ENCODE assay signal across 25 mouse cellular contexts in genomic region chr4:132396251-132396650, GRCm38 (mm10). TPM values are rescaled to one million over a fixed set of nuclear protein-coding genes. Genes with fewer than 3 reads are reported as not detected.
DNase-seq lines count a peak whose midpoint lies in the region; ATAC-seq and TF ChIP-seq lines count a peak whose summit lies in the region.
"Had no signal": no experiment of that assay in that cellular context is flagged by ENCODE, and none has a peak within 500 bp of the region (broad histone marks: within the 10 kb centered on the region; RNA-seq: fewer than 3 reads in every experiment).

No protein-coding gene starts in this region.

- 91% methylated on average over 7 of the region's 7 CpGs for WGBS in heart, postnatal 0 days
- WGBS in liver, embryonic 12.5 days (ENCODE audit: insufficient replicate concordance): 79% methylated on average over 7 of the region's 7 CpGs

- H3K79me2 ChIP-seq in myocyte (ENCODE audit: control insufficient read depth, insufficient read depth): peaks cover 88% of the 10 kb centered on the region

- H3K27ac ChIP-seq in heart, postnatal 0 days (ENCODE audit: low read depth): no peak overlapping the region
- H3K27ac ChIP-seq in liver, embryonic 12.5 days: peak overlapping the region; percentile 56; the same call in 1 of the 2 replicates
- H3K27ac ChIP-seq: forebrain, embryonic 10.5 days; hindbrain, embryonic 10.5 days; intestine, embryonic 15.5 days; limb, embryonic 13.5 days; midbrain, embryonic 13.5 days had no signal

- peak; percentile 61 to 81 for DNase-seq in adrenal gland, adult (ENCODE audit: inconsistent age in 2 of 2, low spot score in 1 of 2)
- DNase-seq in adrenal gland, postnatal 14 days: no peak
- no peak for DNase-seq in heart, postnatal 0 days (ENCODE audit: low spot score)
- DNase-seq in heart, adult 18-20 months: no peak
- no peak for DNase-seq in spleen, postnatal 10 days (ENCODE audit: low spot score in 2 of 2)
- DNase-seq in spleen, adult 18-20 months: no peak
- DNase-seq: cerebellum, adult 2 months; cerebellum, postnatal 25 days; gastrocnemius, postnatal 25 days; kidney, adult 8-10 months; kidney, postnatal 14 days; lung, embryonic 14.5 days; right cerebral cortex, postnatal 14 days; thymus, postnatal 14 days had no signal

- H3K4me2 ChIP-seq in heart, postnatal 0 days (ENCODE audit: low read depth, low read length): 0 out of 2 replicates have a peak overlapping the region, but pooled peaks have one; percentile 1
- peak overlapping the region; percentile 76 for H3K4me2 ChIP-seq in liver, embryonic 12.5 days
- peak overlapping the region; percentile 78 for H3K4me2 ChIP-seq in myocyte (ENCODE audit: low read depth)
- H3K4me2 ChIP-seq: intestine, embryonic 15.5 days; lung, embryonic 14.5 days; midbrain, embryonic 13.5 days had no signal

- H3K4me1 ChIP-seq in heart, postnatal 0 days (ENCODE audit: control insufficient read depth, insufficient read depth): peaks cover 16% of the 10 kb centered on the region
- H3K4me1 ChIP-seq in liver, embryonic 12.5 days: peaks cover 48% of the 10 kb centered on the region

- H3ac ChIP-seq in myocyte (ENCODE audit: control insufficient read depth, insufficient read length): no peak overlapping the region

- H3K4me3 ChIP-seq in heart, postnatal 0 days (ENCODE audit: low read depth, low read length): no peak overlapping the region
- peak overlapping the region; percentile 56 for H3K4me3 ChIP-seq in liver, embryonic 12.5 days
- H3K4me3 ChIP-seq in myocyte: peak overlapping the region; percentile 54
- H3K4me3 ChIP-seq: forebrain, embryonic 10.5 days; hindbrain, embryonic 10.5 days; intestine, embryonic 15.5 days; limb, embryonic 13.5 days; midbrain, embryonic 13.5 days had no signal

- TF ChIP-seq POLR2A in myocyte (IDR thresholded peaks at IDR 0.05; ENCODE audit: insufficient read length, low read depth): no peak

- no peak for TF ChIP-seq CTCF in heart, postnatal 0 days (IDR thresholded peaks at IDR 0.05; ENCODE audit: low read depth)

- H3K36me3 ChIP-seq in heart, postnatal 0 days (replicated peaks; ENCODE audit: control insufficient read depth, insufficient read depth, low read length): no peaks in the 10 kb centered on the region
- peaks cover 18% of the 10 kb centered on the region for H3K36me3 ChIP-seq in liver, embryonic 12.5 days
- H3K36me3 ChIP-seq in myocyte (ENCODE audit: control insufficient read depth, insufficient read depth): no peaks in the 10 kb centered on the region
- H3K36me3 ChIP-seq: intestine, embryonic 15.5 days; limb, embryonic 13.5 days; midbrain, embryonic 13.5 days had no signal

- no peak overlapping the region for H3K9ac ChIP-seq in heart, postnatal 0 days (replicated peaks; ENCODE audit: low read depth, low read length)
- H3K9ac ChIP-seq in liver, embryonic 12.5 days: peak overlapping the region; percentile 29; the same call in 1 of the 2 replicates
- H3K9ac ChIP-seq: intestine, embryonic 15.5 days; limb, embryonic 13.5 days; lung, embryonic 14.5 days; midbrain, embryonic 13.5 days had no signal

- no peak for TF ChIP-seq EP300 in heart, postnatal 0 days (IDR thresholded peaks at IDR 0.05; ENCODE audit: low read depth)

- H3K27me3 ChIP-seq in heart, postnatal 0 days (ENCODE audit: control insufficient read depth, insufficient read depth, low read length): no peaks in the 10 kb centered on the region
- no peaks in the 10 kb centered on the region for H3K27me3 ChIP-seq in liver, embryonic 12.5 days (replicated peaks)
- no peaks in the 10 kb centered on the region for H3K27me3 ChIP-seq in myocyte (ENCODE audit: control insufficient read depth, insufficient read depth, insufficient read length)
- H3K27me3 ChIP-seq: intestine, embryonic 15.5 days; limb, embryonic 13.5 days; megakaryocyte, embryonic 14.5 days; midbrain, embryonic 13.5 days; Patski had no signal

- H3K9me3 ChIP-seq in heart, postnatal 0 days (replicated peaks; ENCODE audit: control insufficient read depth, low read length): no peaks in the 10 kb centered on the region
- peaks cover 6% of the 10 kb centered on the region; the same call in 1 of the 2 replicates for H3K9me3 ChIP-seq in liver, embryonic 12.5 days (replicated peaks)
- H3K9me3 ChIP-seq: forebrain, embryonic 10.5 days; hindbrain, embryonic 10.5 days; intestine, embryonic 15.5 days; limb, embryonic 13.5 days; megakaryocyte, embryonic 14.5 days; midbrain, embryonic 13.5 days had no signal

- no peak for ATAC-seq in heart, postnatal 0 days (ENCODE audit: insufficient read depth, low read depth)
- ATAC-seq in liver, embryonic 12.5 days: no peak
- ATAC-seq: forebrain, embryonic 16.5 days; hindbrain, embryonic 16.5 days; intestine, embryonic 15.5 days; midbrain, embryonic 13.5 days; Patski had no signal

TF ChIP-seq in myocyte, 11 proteins besides CTCF, POLR2A, EP300 and RAD21:
- TF ChIP-seq POLR2AphosphoS2 (IDR thresholded peaks at IDR 0.05; ENCODE audit: insufficient read length, low read depth) (no peak), MYOG (IDR thresholded peaks at IDR 0.05; ENCODE audit: control insufficient read depth in 1 of 3, insufficient read depth in 1 of 3, insufficient read length in 2 of 3, low read depth in 2 of 3) (no peak), REST (IDR thresholded peaks at IDR 0.05; ENCODE audit: insufficient read depth, insufficient read length) (no peak), CEBPB (IDR thresholded peaks at IDR 0.05; ENCODE audit: insufficient read depth, poor library complexity, severe bottlenecking) (no peak), MAX (IDR thresholded peaks at IDR 0.05; ENCODE audit: low read depth) (no peak), TCF3 (IDR thresholded peaks at IDR 0.05; ENCODE audit: insufficient read length, low read depth) (no peak), SRF (IDR thresholded peaks at IDR 0.05; ENCODE audit: control insufficient read depth, insufficient read length, low read depth) (no peak), TCF12 (IDR thresholded peaks at IDR 0.05; ENCODE audit: insufficient read depth, poor library complexity, severe bottlenecking) (no peak), MYOD1 (IDR thresholded peaks at IDR 0.05; ENCODE audit: control insufficient read depth in 1 of 3, insufficient read length in 2 of 3, low read depth in 2 of 3) (no peak), USF1 (IDR thresholded peaks at IDR 0.05; ENCODE audit: low read depth) (no peak), E2F4 (IDR thresholded peaks at IDR 0.05; ENCODE audit: insufficient read depth) (no peak)

RNA-seq across cellular contexts. Expression of gene Phactr4, which starts 26.0 kb away (rescaled TPM):
- total RNA-seq in adrenal gland, postnatal 14 days (2021): 40.3 and 46.2 TPM in 2 replicates
- total RNA-seq in heart, postnatal 0 days (2014; rRNA removed; ENCODE audit: low replicate concordance): 4.4 and 9.5 TPM in 2 replicates
- polyA plus RNA-seq in heart, postnatal 0 days (2015; fragmentation: Nextera tagmentation; extraction: Ambion mirVana): 9.3 and 10.0 TPM in 2 replicates
- 10 to 100 TPM; 17.6 to 20.1 TPM for total RNA-seq in heart, adult 18-20 months (2021)
- polyA plus RNA-seq in liver, embryonic 12.5 days (2016; fragmentation: Nextera tagmentation; extraction: Ambion mirVana): 14.4 and 14.5 TPM in 2 replicates
- 15.8 TPM for polyA plus RNA-seq in myocyte (2012; fragmentation: generic; extraction: Trizol)

RNA-seq across cellular contexts. Expression of gene Rcc1, which starts 42.8 kb away (rescaled TPM):
- 20.6 and 24.9 TPM in 2 replicates for total RNA-seq in adrenal gland, postnatal 14 days (2021)
- total RNA-seq in heart, postnatal 0 days (2014; rRNA removed; ENCODE audit: low replicate concordance): 20.6 and 20.8 TPM in 2 replicates
- 17.1 and 18.6 TPM in 2 replicates for polyA plus RNA-seq in heart, postnatal 0 days (2015; fragmentation: Nextera tagmentation; extraction: Ambion mirVana)
- 1 to 10 TPM; 6.4 to 7.5 TPM for total RNA-seq in heart, adult 18-20 months (2021)
- polyA plus RNA-seq in liver, embryonic 12.5 days (2016; fragmentation: Nextera tagmentation; extraction: Ambion mirVana): 91.9 and 102 TPM in 2 replicates
- 33.2 TPM for polyA plus RNA-seq in myocyte (2012; fragmentation: generic; extraction: Trizol)

Comparison
In these comparisons a context has a peak if more than half of its experiments do, and no peak if none do; other contexts are left out.
1. DNase-seq: peak in adrenal gland, adult (2 of 2); none in adrenal gland, postnatal 14 days (single experiment), heart, postnatal 0 days (single experiment), heart, adult 18-20 months (0 of 2), spleen, postnatal 10 days (0 of 2) and spleen, adult 18-20 months (0 of 2).
2. H3K4me2 ChIP-seq: peak in every context shown above with its lines; median percentile 78 in myocyte; 76 in liver, embryonic 12.5 days; 1 in heart, postnatal 0 days.